Mouse (Mus musculus) right cerebral cortex, postnatal 4 days (tissue): ENCODE data around the gene Galns.

ENCODE experiments used
- DNase-seq: peaks from one replicate; pipeline ENCODE4 v3.0.0-alpha.2; 2022

Gene Galns

GRCm38 (mm10) chr8:122611295-122612133 lies at the start of gene Galns, which contains the start of gene Trappc2l:
Gene Galns (minus strand): TSS chr8:122611463.
Gene Trappc2l (plus strand): TSS chr8:122611640.
- peak; percentile 88 for DNase-seq

GRCm38 (mm10) chr8:122660022-122660421 lies 48.8 kb upstream of the Galns start:
- peak; percentile 40 for DNase-seq

GRCm38 (mm10) chr8:122658807-122659160 lies 47.5 kb upstream of the Galns start:
- DNase-seq = no peak

DNA sequence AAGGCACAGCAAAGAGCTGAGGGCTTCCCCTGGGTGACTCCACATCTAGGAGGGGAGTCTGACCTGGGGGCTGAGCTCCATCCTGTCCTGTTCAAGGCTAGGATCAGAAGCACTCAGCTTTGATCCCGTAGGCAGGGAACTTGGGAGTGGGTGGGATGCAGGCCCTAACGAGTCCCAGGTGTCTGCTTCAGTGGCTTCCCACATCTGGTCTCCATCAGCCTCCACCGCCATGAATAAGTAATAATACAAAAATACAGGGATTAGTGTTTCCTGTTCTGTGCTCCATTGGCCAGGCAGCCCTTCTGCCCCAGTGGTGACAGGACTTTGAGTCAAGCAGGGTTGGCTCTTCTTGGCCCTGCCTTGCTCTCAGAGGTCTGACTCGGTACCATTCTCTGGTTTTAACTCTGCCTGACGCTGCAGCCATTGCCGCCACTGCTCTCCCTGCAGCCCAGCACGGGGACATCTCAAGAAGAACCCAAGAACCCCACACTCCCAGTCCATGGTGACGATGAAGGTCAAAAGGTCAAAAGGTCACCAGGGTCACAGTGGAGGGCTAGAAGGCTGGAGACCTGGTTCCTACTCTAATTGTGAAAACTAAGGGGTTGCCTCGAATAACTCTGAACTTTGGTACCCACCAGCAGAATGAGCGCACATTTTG lies 47.0 kb upstream of the Galns start:
- no peak for DNase-seq

DNA sequence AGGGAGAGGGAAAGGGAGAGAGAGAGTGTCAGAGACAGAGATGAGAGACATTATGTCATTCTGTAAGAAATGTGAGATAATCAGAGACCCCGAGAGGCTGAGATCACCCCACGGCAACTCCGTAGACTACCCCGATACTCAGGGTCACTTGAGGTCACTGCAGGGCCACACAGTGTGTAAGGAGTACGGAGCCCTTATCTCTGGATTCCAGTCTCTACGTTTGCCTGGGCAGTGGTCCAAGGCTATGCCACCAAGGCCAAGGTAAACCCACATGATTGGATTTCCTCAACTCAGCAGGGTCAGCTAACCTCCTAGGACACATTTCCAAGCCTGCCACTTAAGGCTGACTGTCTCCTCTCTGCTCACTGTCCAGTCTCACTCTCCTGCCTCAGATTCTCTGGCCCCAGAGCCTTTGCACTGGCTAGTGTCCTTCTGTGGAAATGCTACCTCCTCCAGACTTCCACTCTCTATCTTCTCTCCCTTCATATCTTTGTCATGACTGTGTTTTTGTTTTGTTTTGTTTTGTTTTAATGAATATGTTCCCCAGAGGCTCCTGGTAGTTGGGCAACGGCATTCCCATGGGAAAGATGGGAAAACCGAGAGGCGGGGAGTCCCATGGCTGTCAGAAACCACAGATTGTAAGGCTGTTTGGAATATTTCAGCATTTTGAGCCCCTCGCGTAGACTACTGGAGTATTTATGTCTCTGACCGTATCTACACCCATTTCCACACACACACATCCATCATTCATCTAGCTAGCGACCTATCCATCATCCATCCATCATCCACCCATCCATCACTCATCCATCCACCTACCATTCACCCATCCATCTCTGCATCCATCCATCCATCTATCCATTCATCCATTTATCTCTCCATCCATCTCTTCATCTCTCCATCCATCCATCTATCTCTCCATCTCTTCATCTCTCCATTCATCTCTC lies 45.1 kb upstream of the Galns start:
- no peak for DNase-seq

GRCm38 (mm10) chr8:122654768-122655167 lies 43.5 kb upstream of the Galns start:
- no peak for DNase-seq

GRCm38 (mm10) chr8:122652643-122653042 lies 41.4 kb upstream of the Galns start:
- DNase-seq = no peak

DNA sequence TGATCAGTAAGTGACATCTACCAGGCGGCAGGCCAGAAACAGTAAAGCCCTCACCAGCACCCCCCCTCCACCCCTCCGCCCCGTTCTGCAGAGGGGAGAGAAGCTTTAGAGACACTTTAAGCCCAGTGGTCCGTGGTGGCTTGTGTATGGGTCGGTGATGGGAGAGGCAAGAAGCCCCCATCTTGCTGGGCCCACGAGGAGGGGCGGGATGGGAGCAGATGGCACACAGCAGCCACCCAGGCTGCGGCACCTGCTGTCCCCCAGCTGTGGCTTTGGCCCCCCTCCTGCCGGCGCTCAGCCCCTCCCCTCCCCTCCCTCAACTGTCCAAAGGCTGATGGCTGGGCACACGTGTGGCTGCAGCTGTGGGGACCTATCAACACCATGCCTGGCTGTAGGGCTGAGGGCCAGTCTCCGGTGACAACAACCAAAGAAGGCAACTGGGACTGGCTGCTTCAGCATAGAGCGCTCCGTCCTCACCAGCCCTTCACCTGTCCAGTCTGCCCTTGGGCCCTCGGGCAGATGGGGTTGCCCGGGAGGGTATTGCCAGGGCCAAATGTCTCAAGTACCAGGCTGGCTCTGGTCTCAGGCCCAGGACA lies 40.2 kb upstream of the Galns start:
- no peak for DNase-seq

DNA sequence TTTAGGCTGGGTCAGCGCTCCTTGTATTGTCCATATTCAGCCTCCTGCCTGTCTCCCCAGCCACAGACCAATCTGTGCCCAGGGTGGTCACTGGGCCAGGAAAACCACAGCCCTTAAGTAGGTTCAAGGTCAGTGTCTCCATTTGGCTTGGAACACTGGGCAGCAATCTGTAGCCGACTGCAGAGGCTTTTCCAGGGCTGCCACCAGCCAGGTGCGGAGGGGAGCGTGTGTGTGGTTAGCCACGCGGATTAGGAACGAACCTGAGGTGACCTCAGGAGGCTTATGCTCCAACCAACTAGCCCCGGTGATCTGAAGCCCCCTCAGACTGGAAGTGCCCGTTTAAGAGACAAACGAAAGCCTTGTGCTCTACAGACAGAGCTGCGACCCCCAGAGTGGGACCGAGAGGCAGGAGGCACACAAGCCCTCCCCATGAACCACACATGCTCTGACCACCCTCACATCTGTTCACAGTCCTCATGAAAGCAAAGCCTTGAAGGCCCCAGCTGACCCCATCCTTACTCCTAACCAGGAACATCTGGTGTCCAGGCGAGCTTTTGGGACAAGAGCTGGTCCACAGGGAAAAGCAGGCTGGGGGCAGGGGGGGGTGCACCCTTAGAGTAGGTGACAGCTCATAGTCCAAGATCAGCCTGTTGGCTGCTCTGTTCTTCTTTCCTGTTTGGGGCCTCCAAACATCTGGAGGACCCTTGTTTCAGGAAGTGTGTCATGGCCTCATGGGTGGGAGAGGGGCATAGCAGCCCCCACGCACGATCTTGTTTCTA lies 37.1 kb upstream of the Galns start:
- no peak for DNase-seq

GRCm38 (mm10) chr8:122646337-122646736 lies 35.1 kb upstream of the Galns start:
- no peak for DNase-seq

- DNase-seq = no peak
Observed at GRCm38 (mm10) chr8:122644175-122644954, 33.1 kb upstream of the Galns start.

- DNase-seq = no peak
Observed at GRCm38 (mm10) chr8:122642071-122642470, 30.8 kb upstream of the Galns start.

DNA sequence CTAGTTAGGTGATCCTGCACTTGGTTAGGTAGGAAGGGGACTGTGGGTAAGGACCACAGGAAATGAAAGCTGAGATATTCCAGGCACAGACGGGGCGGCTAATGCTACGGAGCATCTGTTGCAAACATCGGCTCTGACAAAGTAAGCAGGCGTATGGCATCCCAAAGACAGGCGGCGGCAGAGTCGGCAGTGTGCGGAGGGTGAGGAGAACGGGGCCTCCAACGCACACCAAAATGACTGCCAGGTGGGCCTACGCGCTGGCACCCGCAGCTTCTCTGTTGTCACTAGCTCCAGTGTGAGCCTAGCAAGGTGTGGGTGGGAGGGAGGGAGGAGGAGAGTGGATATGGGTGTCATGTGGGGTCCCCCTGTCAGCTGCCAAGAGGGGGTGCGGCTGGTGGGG lies 30.1 kb upstream of the Galns start:
- no peak for DNase-seq

- no peak for DNase-seq
Observed at GRCm38 (mm10) chr8:122640825-122641224, 29.6 kb upstream of the Galns start.

- DNase-seq = peak; percentile 19
Observed at GRCm38 (mm10) chr8:122639521-122640248, 28.4 kb upstream of the Galns start.

DNA sequence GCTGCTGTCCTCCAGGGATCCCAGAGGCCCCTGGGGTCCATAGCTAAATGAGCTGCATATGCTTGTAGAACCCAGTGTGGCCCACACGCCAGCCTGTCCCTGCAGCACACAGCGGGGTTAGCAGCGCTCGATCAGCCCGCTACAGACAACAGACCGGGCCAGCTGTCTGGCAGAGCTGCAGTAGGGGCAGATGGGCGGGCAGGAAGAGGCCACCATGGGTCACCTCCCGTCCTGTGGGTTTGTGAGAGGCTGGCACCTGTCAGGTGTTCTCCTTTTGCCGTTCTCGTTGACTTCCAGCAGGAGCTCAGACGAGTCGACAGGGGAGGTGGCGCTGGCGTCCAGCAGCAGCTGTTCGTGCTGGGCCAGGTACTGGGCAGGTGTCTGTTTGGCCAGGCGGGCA lies 27.3 kb upstream of the Galns start:
- DNase-seq = no peak

- no peak for DNase-seq
Observed at GRCm38 (mm10) chr8:122637230-122637629, 26.0 kb upstream of the Galns start.

- DNase-seq = no peak
Observed at GRCm38 (mm10) chr8:122636803-122637175, 25.5 kb upstream of the Galns start.

GRCm38 (mm10) chr8:122635878-122636802 lies 24.9 kb upstream of the Galns start:
- DNase-seq = no peak
